Mouse (Mus musculus) heart, embryonic 13.5 days (tissue): ENCODE measurements around the gene Phxr2. TPM values are rescaled to one million over a fixed set of nuclear protein-coding genes. Genes with fewer than 3 reads are reported as not detected.
A peak's percentile ranks its signal among the peaks of the same experiment; 100 is the strongest.

Experiments
- ATAC-seq: fragments of 200-750 bp; cut with Nextera tagmentation; 2 replicates; pipeline ENCODE4 v1.8.0; 2017; ENCODE audit warnings: moderate TSS enrichment; ENCODE audit not compliant: insufficient number of reproducible peaks, low FRiP score, low TSS enrichment; ENCODE audit errors: extremely low read depth
- H3K27ac ChIP-seq: fragments of 300-500 bp; sonication (generic); replicated peaks from 2 replicates; pipeline ENCODE4 v1.5.1; 2015; ENCODE audit warnings: moderate library complexity, mild to moderate bottlenecking, inconsistent platforms
- H3K27me3 ChIP-seq: fragments of 300-500 bp; sonication (generic); replicated peaks from 2 replicates; pipeline ENCODE4 v1.6.1; 2015; ENCODE audit warnings: mild to moderate bottlenecking, inconsistent platforms
- H3K36me3 ChIP-seq: fragments of 300-500 bp; sonication (generic); 2 replicates; pipeline ENCODE4 v1.6.1; 2015; ENCODE audit warnings: mild to moderate bottlenecking, inconsistent platforms
- H3K4me1 ChIP-seq: fragments of 300-500 bp; sonication (generic); 2 replicates; pipeline ENCODE4 v1.6.1; 2015; ENCODE audit warnings: inconsistent platforms
- H3K4me2 ChIP-seq: fragments of 300-500 bp; sonication (generic); 2 replicates; pipeline ENCODE4 v1.6.1; 2015; ENCODE audit warnings: inconsistent platforms, mild to moderate bottlenecking, moderate library complexity
- H3K4me3 ChIP-seq: fragments of 300-500 bp; sonication (generic); 2 replicates; pipeline ENCODE4 v1.5.1; 2015; ENCODE audit warnings: moderate library complexity, mild to moderate bottlenecking, inconsistent platforms
- H3K9ac ChIP-seq: fragments of 300-500 bp; sonication (generic); 2 replicates; pipeline ENCODE4 v1.6.1; 2015; ENCODE audit warnings: inconsistent platforms, mild to moderate bottlenecking, moderate library complexity
- H3K9me3 ChIP-seq: fragments of 300-500 bp; sonication (generic); 2 replicates; pipeline ENCODE4 v1.6.1; 2016; ENCODE audit warnings: inconsistent platforms
- WGBS: fragments of 180-500 bp; shearing (Covaris S2); methylation state at CpG from one replicate; pipeline ENCODE4 v1.1.7; 2015; ENCODE audit warnings: mixed read lengths; 5-methylcytosine and 5-hydroxymethylcytosine counted together
- polyA plus RNA-seq: library from polyadenylated mRNA; unstranded; fragments of >200 nt; fragmentation: Nextera tagmentation; extraction: Ambion mirVana; gene quantifications from 2 replicates; pipeline ENCODE4 v1.2.1, GENCODE M21; 2015

Phxr2 gene
- polyA plus RNA-seq, 1 experiment from 2014 or later: not detected

GRCm38 (mm10) chr10:99089906-99090305 is 36.2 kb downstream of the Phxr2 start:
- WGBS: 66% methylated on average over 6 of the region's 6 CpGs
- Histone ChIP-seq H3K4me2 (no peak overlapping the region), H3K9ac (no peak overlapping the region), H3K9me3 (no peaks in the 10 kb centered on the region), H3K27me3 (0 out of 2 replicates have a peak, but pooled peaks cover 4% of the 10 kb centered on the region), H3K27ac (no peak overlapping the region), H3K4me3 (no peak overlapping the region), H3K4me1 (no peaks in the 10 kb centered on the region), H3K36me3 (no peaks in the 10 kb centered on the region)
- ATAC-seq: no peak

GRCm38 (mm10) chr10:99086029-99086428 is 40.1 kb downstream of the Phxr2 start:
- Histone ChIP-seq H3K4me3 (no peak overlapping the region), H3K4me1 (peaks cover 17% of the 10 kb centered on the region), H3K9me3 (no peaks in the 10 kb centered on the region), H3K4me2 (no peak overlapping the region), H3K27ac (no peak overlapping the region), H3K27me3 (0 out of 2 replicates have a peak, but pooled peaks cover 4% of the 10 kb centered on the region), H3K9ac (no peak overlapping the region), H3K36me3 (no peaks in the 10 kb centered on the region)
- ATAC-seq: no peak
- 59% methylated on average over 6 of the region's 6 CpGs for WGBS

GRCm38 (mm10) chr10:99085240-99085587 is 40.9 kb downstream of the Phxr2 start:
- 52% methylated on average over 6 of the region's 6 CpGs for WGBS
- no peak overlapping the region for H3K27ac ChIP-seq
- no peak for ATAC-seq
- H3K9ac ChIP-seq: 0 out of 2 replicates have a peak overlapping the region, but pooled peaks have one; percentile 30
- H3K4me1 ChIP-seq: peaks cover 17% of the 10 kb centered on the region
- 0 out of 2 replicates have a peak, but pooled peaks cover 4% of the 10 kb centered on the region for H3K27me3 ChIP-seq
- H3K4me2 ChIP-seq: peak overlapping the region; percentile 47
- H3K4me3 ChIP-seq: no peak overlapping the region
- no peaks in the 10 kb centered on the region for H3K9me3 ChIP-seq
- H3K36me3 ChIP-seq: no peaks in the 10 kb centered on the region

DNA sequence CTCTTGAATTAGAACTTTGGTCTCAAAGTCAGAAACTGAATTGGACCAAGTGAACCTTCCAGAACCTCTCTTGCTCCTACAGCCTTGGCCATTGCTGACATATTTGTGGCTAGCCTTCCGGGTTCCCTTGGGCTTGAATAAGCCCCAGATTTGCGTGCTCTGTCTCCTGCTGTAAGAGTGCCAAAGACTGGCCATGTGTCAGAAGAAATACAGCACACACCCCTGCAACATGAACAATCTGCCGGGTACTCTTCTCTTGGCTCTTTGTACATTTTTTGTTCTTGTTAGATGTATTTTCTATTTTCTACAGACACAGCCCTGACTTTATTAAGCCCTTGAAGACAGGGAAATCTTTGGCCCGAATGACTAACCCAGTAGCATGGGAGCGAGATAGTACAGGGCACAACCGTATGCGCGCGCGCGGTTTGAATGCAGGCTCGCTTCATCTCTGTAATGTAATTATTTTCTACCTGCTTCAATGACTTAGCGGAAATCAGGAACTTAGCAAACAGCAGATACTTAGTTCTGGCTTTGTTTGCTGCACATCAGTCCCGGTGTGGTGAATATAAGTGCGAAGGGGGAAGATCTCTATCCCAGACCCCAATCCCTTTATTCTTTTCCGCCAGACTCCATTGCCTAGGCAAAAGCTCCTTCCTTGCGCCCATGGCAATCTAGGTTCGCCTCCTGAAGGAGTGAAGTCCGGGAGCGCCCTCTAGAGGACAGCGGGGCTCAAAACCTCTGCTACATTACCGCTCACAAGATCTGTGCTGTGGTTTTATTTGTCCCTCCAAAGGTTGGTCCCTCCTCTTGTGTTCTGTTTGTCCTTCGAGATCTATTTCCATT is 41.5 kb downstream of the Phxr2 start:
- Histone ChIP-seq H3K27me3 (0 out of 2 replicates have a peak, but pooled peaks cover 4% of the 10 kb centered on the region), H3K36me3 (no peaks in the 10 kb centered on the region), H3K9ac (0 out of 2 replicates have a peak overlapping the region, but pooled peaks have one; percentile 30), H3K27ac (0 out of 2 replicates have a peak overlapping the region, but pooled peaks have one; percentile 20), H3K4me2 (peak overlapping the region; percentile 47), H3K9me3 (no peaks in the 10 kb centered on the region), H3K4me1 (peaks cover 17% of the 10 kb centered on the region), H3K4me3 (no peak overlapping the region)
- ATAC-seq: no peak
- WGBS: 42% methylated on average over 23 of the region's 23 CpGs

- Histone ChIP-seq H3K4me2 (no peak overlapping the region), H3K9me3 (no peaks in the 10 kb centered on the region), H3K36me3 (no peaks in the 10 kb centered on the region), H3K4me1 (peaks cover 17% of the 10 kb centered on the region), H3K4me3 (no peak overlapping the region), H3K27me3 (0 out of 2 replicates have a peak, but pooled peaks cover 4% of the 10 kb centered on the region), H3K27ac (no peak overlapping the region), H3K9ac (no peak overlapping the region)
- WGBS: 68% methylated on average over 14 of the region's 14 CpGs
- ATAC-seq: no peak
Observed at GRCm38 (mm10) chr10:99083431-99084003, 42.6 kb downstream of the Phxr2 start.

DNA sequence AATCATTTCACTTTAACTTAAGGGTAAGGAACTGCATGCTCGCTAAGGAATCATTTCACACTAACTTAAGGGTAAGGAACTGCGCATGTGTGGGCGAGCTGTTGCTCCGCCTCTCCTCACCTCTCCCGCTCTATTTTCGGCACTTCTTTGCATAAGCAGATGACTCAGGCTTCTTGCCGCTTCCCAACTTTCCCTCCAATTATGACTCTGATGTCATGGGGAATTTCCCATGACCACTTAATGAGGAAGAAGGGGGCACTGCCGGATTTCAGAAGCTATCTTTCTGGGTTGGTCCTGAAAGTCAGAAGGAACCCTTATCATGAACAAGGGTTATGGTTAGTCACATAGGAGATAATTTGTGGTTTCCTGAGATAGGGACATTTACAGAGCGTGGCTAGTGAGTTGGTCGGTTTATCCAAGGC is 44.5 kb downstream of the Phxr2 start:
- 0 out of 2 replicates have a peak, but pooled peaks cover 3% of the 10 kb centered on the region for H3K27me3 ChIP-seq
- H3K9me3 ChIP-seq: no peaks in the 10 kb centered on the region
- peaks cover 17% of the 10 kb centered on the region for H3K4me1 ChIP-seq
- H3K9ac ChIP-seq: no peak overlapping the region
- H3K4me3 ChIP-seq: no peak overlapping the region
- no peak for ATAC-seq
- WGBS: 66% methylated on average over 10 of the region's 10 CpGs
- no peak overlapping the region for H3K4me2 ChIP-seq
- no peaks in the 10 kb centered on the region for H3K36me3 ChIP-seq
- no peak overlapping the region for H3K27ac ChIP-seq

DNA sequence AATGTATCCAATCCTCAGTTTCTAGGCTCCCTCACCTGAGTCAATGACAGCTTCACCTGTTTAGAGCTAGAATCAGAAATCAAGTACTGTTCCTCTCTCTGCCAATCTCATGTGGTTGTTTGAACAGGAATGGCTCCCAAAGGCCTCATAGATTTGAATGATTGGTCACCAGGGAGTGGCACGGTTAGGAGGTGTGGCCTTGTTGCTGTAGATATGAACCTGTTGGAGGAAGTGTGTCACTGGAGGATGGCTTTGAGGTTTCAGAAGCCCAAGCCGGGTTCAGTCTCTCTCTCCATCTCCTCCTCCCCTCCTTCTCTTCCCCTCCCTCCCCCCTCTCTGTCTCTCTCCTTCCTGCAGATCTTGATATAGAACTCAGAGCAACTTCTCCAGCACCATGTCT is 47.5 kb downstream of the Phxr2 start:
- 74% methylated on average over 2 of the region's 2 CpGs for WGBS
- Histone ChIP-seq H3K9me3 (no peaks in the 10 kb centered on the region), H3K9ac (no peak overlapping the region), H3K4me2 (no peak overlapping the region), H3K36me3 (no peaks in the 10 kb centered on the region), H3K27me3 (no peaks in the 10 kb centered on the region), H3K27ac (no peak overlapping the region), H3K4me1 (peaks cover 5% of the 10 kb centered on the region; the same call in 1 of the 2 replicates), H3K4me3 (no peak overlapping the region)
- no peak for ATAC-seq

DNA sequence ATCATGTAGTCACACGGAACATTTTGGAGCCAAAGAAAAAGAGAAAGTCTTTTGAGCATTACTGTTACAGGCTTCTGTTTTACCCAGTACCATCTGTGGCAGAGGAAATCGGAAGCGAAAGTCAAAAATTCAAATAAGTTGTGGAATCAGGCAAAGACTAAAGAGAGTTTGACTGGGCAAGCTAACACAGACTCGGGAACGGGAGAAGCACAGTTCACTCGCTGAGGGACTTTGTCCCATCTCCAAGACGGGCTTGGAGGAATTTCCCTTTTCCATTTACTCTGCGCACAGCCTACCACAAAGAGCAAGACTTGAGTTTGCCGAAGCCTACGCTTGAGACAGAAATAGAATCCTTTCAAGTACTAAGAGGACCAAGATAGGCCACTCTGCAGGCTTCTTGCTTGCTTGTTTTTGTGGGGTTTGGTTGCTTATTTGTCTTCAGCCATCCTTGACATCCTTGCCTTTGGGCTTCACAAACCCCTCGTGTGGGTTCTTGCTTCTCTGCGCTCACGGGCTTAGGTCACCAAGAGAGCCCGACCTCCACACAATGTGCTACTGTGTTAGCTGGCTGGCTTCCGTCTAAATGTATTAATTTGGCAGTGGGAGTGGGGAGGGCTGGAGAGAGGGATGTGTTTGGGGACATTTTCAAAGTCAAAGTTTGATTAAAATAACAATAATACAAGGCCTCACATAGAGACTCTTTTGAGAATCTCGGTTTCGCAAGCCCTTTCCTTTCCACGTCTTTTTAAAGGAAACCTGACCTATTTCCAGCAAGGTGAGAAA is 49.8 kb downstream of the Phxr2 start:
- Histone ChIP-seq H3K27me3 (no peaks in the 10 kb centered on the region), H3K4me3 (no peak overlapping the region), H3K4me1 (no peaks in the 10 kb centered on the region), H3K9me3 (no peaks in the 10 kb centered on the region), H3K9ac (no peak overlapping the region), H3K4me2 (peak overlapping the region; percentile 33), H3K36me3 (no peaks in the 10 kb centered on the region), H3K27ac (no peak overlapping the region)
- WGBS: 64% methylated on average over 18 of the region's 18 CpGs
- no peak for ATAC-seq

Other genes starting within 250 kb of the Phxr2 start
- gene Atp2b1, start 211.9 kb downstream of the Phxr2 start, polyA plus RNA-seq: 82.8 and 91.1 TPM in 2 replicates
- gene Poc1b, start 19.3 kb downstream of the Phxr2 start, polyA plus RNA-seq: 8.1 and 10.0 TPM in 2 replicates
- 5.2 and 5.3 TPM in 2 replicates for gene Galnt4, start 18.2 kb downstream of the Phxr2 start, polyA plus RNA-seq
- gene Dusp6, start 136.9 kb upstream of the Phxr2 start, polyA plus RNA-seq: 39.4 and 40.6 TPM in 2 replicates